Mouse (Mus musculus) G1E (cell line): ENCODE results near the gene Erg. TPM values are rescaled to one million over a fixed set of nuclear protein-coding genes. Genes with fewer than 3 reads are reported as not detected.

Experiments used
- ATAC-seq: 2 replicates; pipeline ENCODE4 v1.8.0; 2016; ENCODE audit warnings: mild to moderate bottlenecking; ENCODE audit not compliant: insufficient number of reproducible peaks, poor library complexity, low FRiP score, severe bottlenecking; ENCODE audit errors: extremely low read depth
- DNase-seq: peaks from one replicate; pipeline ENCODE4 v3.0.0; 2012; ENCODE audit warnings: low spot score
- H3K27me3 ChIP-seq: 2 replicates; pipeline ENCODE4 v1.6.1; 2012; ENCODE audit warnings: mild to moderate bottlenecking, low read length, inconsistent platforms; ENCODE audit not compliant: insufficient read depth
- H3K36me3 ChIP-seq: replicated peaks from 2 replicates; pipeline ENCODE3; 2012; ENCODE audit warnings: mild to moderate bottlenecking, inconsistent platforms
- H3K4me1 ChIP-seq: 2 replicates; pipeline ENCODE4 v1.6.1; 2012; ENCODE audit warnings: low read depth, low read length, inconsistent platforms, mixed read lengths; ENCODE audit not compliant: insufficient read depth
- H3K4me3 ChIP-seq: 2 replicates; pipeline ENCODE4 v1.5.1; 2012; ENCODE audit warnings: low read depth, mild to moderate bottlenecking, inconsistent platforms, low read length, moderate library complexity, mixed read lengths
- H3K9me3 ChIP-seq: replicated peaks from 2 replicates; pipeline ENCODE4 v1.6.1; 2012; ENCODE audit warnings: inconsistent platforms
- CTCF ChIP-seq: IDR thresholded peaks from 2 replicates; pipeline ENCODE4 v1.5.1; 2012; ENCODE audit warnings: low read depth, low read length, inconsistent platforms, mixed read lengths
- GATA1 ChIP-seq: IDR thresholded peaks from 2 replicates; pipeline ENCODE4 v1.6.1; 2012; ENCODE audit warnings: borderline replicate concordance, low read length, inconsistent platforms, mixed read lengths
- GATA2 ChIP-seq: IDR thresholded peaks from 2 replicates; pipeline ENCODE4 v1.6.1; 2012; ENCODE audit warnings: low read depth, low read length, inconsistent platforms, borderline replicate concordance
- POLR2AphosphoS5 ChIP-seq: IDR thresholded peaks from 2 replicates; pipeline ENCODE4 v1.6.1; 2012; ENCODE audit warnings: low read depth, low read length, inconsistent platforms; ENCODE audit not compliant: insufficient replicate concordance
- TAL1 ChIP-seq: conservative IDR thresholded peaks from 2 replicates; pipeline ENCODE4 v1.6.1; 2012; ENCODE audit warnings: low read depth, low read length, inconsistent platforms, mixed read lengths
- polyA plus RNA-seq: library from polyadenylated mRNA; stranded (reverse); fragments of >175 nt; gene quantifications from 2 replicates; pipeline ENCODE4 v1.2.3, GENCODE M21; 2012
- total RNA-seq, 2 experiments: library from RNA; stranded (forward) in 1 of 2; stranded (reverse) in 1 of 2; fragments of 200-1000 nt in 1 of 2; fragments of >200 nt in 1 of 2; fragmentation: Nextera tagmentation in 1 of 2; gene quantifications; 2 replicates each; pipeline ENCODE4 v1.2.3; 2014 to 2017

The Erg gene
- total and polyA plus RNA-seq, 3 experiments, result 2.0 to 17.7 (median 7.4) TPM

GRCm38 (mm10) chr16:95365214-95365613 lies 221.2 kb downstream of the Erg start:
- H3K36me3 ChIP-seq, result peaks cover 35% of the 10 kb centered on the region
- no peak overlapping the region for H3K4me3 ChIP-seq
- no peak for DNase-seq
- ATAC-seq, result no peak
- peaks cover 22% of the 10 kb centered on the region for H3K4me1 ChIP-seq
- H3K9me3 ChIP-seq, result no peaks in the 10 kb centered on the region
- no peak for TF ChIP-seq TAL1
- TF ChIP-seq POLR2AphosphoS5, result no peak
- TF ChIP-seq CTCF, result no peak
- TF ChIP-seq GATA2, result no peak
- TF ChIP-seq GATA1, result no peak
- peaks cover 4% of the 10 kb centered on the region for H3K27me3 ChIP-seq

GRCm38 (mm10) chr16:95363632-95364465 lies 222.5 kb downstream of the Erg start:
- TF ChIP-seq GATA1 (no peak), CTCF (no peak)
- H3K4me3 ChIP-seq, result no peak overlapping the region
- H3K9me3 ChIP-seq, result no peaks in the 10 kb centered on the region
- peaks cover 35% of the 10 kb centered on the region for H3K36me3 ChIP-seq
- H3K4me1 ChIP-seq, result peaks cover 28% of the 10 kb centered on the region
- peaks cover 4% of the 10 kb centered on the region for H3K27me3 ChIP-seq
- DNase-seq (no peak), ATAC-seq (no peak)

DNA sequence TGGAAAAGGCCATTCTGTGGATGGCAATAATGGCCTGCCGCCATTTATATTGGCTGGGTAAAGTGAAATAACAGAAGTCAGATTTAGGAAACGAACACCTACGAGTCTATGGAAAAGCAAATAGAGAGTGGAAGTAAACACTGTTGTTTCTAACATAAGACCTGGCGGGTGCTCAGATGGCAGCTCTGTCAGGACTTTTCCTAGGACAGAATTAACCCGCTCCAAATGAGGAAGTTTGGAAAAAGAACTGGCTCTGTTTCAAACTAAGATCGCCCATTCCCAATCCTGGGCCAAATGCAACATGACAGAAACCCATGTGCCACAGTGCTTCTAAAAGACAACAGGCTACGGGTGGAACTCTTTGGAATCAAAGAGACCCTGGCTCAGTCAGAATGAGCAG lies 224.4 kb downstream of the Erg start:
- Histone ChIP-seq H3K36me3 (peaks cover 32% of the 10 kb centered on the region), H3K4me3 (no peak overlapping the region), H3K4me1 (peaks cover 30% of the 10 kb centered on the region), H3K9me3 (no peaks in the 10 kb centered on the region), H3K27me3 (peaks cover 4% of the 10 kb centered on the region)
- DNase-seq (no peak), ATAC-seq (no peak)
- TF ChIP-seq TAL1 (no peak), GATA1 (no peak), GATA2 (no peak), CTCF (no peak), POLR2AphosphoS5 (no peak)

DNA sequence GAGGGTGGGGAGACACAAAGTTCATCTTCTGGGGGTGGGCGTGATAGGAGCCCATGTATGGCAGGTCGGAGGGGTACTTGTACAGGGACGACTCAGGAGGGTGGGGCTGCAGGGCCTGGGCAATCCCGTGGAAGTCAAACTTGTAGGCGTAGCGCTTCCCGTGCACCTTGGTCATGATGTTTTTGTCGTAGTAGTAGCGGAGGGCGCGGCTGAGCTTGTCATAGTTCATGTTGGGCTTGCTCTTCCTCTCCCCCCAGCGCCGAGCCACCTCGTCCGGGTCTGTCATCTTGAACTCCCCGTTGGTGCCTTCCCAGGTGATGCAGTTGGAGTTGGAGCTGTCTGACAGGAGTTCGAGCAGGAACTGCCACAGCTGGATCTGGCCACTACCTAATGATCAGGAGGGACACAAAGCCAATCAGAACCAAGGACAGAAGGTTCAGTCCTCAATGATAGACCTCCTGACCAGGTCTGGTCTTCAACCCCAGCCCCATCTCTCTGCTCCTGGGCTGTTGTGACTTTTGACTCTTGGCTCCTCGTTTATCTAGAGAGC lies 225.4 kb downstream of the Erg start:
- peaks cover 24% of the 10 kb centered on the region for H3K4me1 ChIP-seq
- no peaks in the 10 kb centered on the region for H3K9me3 ChIP-seq
- DNase-seq (no peak), ATAC-seq (no peak)
- no peak overlapping the region for H3K4me3 ChIP-seq
- H3K27me3 ChIP-seq, result peaks cover 4% of the 10 kb centered on the region; the same call in 1 of the 2 replicates
- TF ChIP-seq TAL1 (no peak), GATA2 (no peak), GATA1 (no peak), POLR2AphosphoS5 (no peak)
- peaks cover 26% of the 10 kb centered on the region for H3K36me3 ChIP-seq

GRCm38 (mm10) chr16:95360214-95360850 lies 226.1 kb downstream of the Erg start:
- Histone ChIP-seq H3K4me3 (no peak overlapping the region), H3K27me3 (peaks cover 3% of the 10 kb centered on the region; the same call in 1 of the 2 replicates), H3K36me3 (peaks cover 24% of the 10 kb centered on the region), H3K4me1 (peaks cover 21% of the 10 kb centered on the region), H3K9me3 (no peaks in the 10 kb centered on the region)
- ATAC-seq (no peak), DNase-seq (no peak)
- TF ChIP-seq TAL1 (no peak), GATA1 (no peak), POLR2AphosphoS5 (no peak), GATA2 (no peak), CTCF (no peak)

DNA sequence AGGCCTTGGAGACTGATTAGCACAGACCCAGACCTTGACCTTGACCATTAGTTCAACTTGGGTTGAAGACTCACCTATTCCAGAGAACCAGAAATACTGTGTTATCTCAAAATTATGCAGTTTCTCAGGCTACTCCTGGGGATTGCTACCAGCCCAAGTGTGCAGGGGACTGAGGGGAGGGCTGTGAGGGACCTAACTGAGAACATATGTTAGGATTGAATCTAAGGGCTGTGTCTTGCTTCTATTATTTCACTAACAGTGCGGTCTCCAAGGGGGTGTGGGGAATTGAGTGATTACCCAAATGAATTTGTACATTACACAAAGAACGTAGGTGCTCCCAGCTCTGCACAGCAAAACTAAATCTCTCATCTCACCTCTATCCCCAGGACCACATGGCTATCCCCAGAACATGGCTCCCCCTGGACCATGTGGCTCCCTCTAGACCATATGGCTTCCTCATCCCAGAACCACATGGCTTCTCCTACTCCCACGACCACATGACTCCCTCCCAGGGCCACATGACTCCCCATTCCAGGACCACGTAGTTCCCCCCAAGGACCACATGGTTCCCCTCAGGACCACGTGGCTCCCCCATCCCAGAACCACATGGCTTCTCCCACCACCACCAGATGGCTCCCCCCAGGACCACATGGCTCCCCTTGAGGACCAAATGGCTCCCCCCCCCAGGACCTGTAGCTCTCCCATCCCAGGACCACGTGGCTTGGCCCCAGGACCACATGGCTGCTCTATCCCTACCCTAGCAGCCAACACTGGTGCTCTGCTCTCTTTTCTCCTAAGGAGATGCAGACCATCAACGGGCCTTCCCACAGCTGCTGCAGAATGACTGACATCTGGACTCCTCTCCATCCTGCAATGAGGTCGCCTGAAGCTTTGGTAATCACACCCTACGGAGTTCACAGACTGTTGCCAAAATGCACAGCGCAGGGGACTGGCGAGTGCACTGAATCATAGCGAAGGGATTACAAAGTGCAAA lies 229.1 kb downstream of the Erg start:
- Histone ChIP-seq H3K4me1 (peaks cover 38% of the 10 kb centered on the region), H3K9me3 (no peaks in the 10 kb centered on the region), H3K4me3 (no peak overlapping the region), H3K36me3 (peaks cover 14% of the 10 kb centered on the region), H3K27me3 (peaks cover 3% of the 10 kb centered on the region; the same call in 1 of the 2 replicates)
- no peak for DNase-seq
- ATAC-seq, result no peak
- TF ChIP-seq GATA1 (no peak), POLR2AphosphoS5 (no peak), CTCF (no peak), GATA2 (no peak), TAL1 (no peak)
